Mouse (Mus musculus): ENCODE measurements at regions not wholly inside any gene's neighbourhood (a gene's known extent, or its start where the extent isn't known, plus 50 kb on each side); places are given as distances from the start of the nearest gene placed in this dataset.
A peak's percentile ranks its signal among the peaks of the same experiment; 100 is the strongest.
"Not testable (repeated sequence)": the region's sequence is repeated elsewhere in the genome, so short reads cannot be mapped to it uniquely, and the experiment has no call there.

DNA sequence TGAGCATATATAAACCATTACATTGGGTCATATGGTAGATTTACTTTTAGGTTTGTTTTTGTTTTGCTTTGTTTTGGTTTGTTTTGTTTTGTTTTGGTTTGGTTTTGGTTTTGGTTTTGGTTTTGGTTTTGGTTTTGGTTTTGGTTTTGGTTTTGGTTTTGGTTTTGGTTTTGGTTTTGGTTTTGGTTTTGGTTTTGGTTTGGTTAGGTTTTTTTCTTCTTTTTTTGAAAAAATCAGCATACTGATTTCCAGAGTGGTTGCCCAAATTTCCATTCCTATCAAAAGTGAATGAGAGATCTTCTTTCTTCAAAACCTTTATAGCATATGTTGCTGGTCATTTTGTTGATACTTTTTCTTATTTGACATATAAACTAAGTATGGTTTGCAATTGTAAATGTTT lies 444.0 kb downstream of the Arl4a start:
- not testable (repeated sequence) for DNase-seq (ENCODE audit: low spot score)

DNA sequence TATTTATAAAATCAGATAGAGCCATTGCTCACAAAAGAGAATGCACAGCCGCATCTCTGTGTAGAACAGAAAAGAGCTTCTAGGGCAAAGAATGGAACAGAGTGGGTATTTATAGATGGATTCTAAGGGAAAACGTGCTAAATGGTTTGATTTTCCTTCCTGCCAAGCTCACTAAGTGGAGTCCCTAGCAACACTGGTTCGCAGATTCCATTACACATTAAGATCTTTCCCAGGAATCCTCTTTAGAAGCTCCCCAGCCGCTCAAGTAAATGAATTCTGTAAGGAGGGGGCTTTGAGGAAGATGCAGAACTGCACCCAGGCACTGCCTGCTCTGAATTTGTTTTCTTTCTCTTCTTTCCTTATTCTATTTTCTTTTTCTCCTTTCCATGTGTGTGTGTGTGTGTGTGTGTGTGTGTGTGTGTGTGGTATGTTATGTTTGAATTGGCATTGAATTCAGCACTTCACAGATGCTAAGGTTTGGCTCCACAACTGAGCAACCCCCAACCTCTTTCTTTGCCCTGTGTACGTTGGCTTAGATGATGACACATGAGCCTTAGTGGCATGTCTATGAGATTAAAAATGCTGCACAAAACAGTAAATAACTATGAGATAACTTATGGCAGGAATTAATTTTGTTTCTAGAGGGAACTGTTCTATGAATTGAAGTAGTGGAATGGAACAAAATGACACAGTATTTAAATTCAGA lies 450.5 kb downstream of the Arl4a start:
- DNase-seq (ENCODE audit: low spot score): no peak

DNA sequence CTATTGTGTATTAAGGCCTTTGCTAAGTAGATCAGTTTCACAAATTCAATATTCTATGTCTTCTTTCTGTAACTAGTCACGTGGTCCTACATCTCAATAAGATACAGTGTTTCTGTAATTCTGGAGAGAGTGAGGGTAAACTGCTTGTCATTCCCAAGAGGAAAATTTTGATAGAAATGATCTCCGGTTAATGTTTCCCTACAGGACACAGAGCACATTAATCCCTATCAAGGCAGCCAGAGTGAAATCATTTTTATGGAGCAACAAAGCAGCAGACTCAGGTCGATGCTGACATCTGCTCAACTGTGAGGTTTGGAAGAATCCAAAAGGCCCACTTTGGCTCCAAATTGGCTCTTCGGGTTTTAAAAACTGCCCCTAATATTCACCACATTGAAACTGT lies 451.7 kb downstream of the Arl4a start:
- DNase-seq (ENCODE audit: low spot score): no peak

DNA sequence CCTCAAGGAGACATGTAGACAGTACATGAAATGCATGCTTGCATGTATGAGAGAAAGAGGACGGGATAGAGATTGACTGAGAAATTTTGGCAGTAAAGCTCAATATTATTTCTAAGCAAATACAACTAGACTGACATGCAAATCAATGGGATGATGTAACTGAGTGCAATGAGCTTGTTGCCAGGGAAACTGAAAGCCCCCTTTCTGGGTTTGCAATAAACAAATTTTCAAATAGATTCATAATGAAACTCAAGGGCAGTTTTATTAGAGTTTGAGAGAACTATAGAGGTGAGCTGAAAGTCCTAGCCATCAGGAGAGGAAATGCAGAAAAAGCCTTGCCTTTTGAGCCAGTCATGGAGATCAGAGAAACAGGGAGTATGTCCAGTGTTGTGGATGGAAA lies 460.2 kb downstream of the Arl4a start:
- DNase-seq (ENCODE audit: low spot score): no peak

DNA sequence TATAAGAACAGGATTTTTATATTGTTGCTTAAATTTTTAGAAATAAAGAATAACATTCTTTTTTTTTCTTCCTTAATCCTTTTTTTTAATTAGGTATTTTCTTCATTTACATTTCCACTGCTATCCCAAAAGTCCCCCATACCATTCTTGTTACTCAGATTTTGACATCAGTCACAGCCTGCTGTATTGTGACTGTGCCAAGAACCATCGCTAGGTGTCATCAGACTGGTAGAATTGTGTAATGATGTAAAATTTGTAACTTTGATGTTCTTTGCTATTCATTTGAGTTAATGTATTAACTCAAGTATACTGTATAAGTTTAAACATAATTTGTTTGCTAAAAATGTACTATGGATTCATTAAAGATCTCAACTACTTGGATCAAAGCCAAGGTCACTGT lies 465.0 kb downstream of the Arl4a start:
- DNase-seq (ENCODE audit: low spot score): no peak

DNA sequence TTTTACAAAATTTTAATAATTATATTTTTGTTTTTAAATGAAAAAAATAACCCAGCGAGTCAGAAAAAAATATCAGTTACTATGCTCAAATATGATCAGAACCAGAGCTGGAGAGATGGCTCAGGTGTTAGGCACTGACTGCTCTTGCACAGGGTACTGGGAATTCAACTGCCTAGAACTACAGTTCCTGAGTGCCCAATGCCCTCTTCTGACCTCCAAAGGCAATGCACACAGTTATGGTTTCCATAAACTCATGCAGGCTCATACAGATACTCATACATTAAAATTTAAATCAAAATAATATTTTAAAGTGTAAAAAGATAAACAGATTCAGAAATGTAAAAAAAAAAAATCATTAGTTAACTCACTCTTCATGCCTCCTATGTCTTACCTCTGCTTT lies 465.7 kb downstream of the Arl4a start:
- DNase-seq (ENCODE audit: low spot score): no peak

DNA sequence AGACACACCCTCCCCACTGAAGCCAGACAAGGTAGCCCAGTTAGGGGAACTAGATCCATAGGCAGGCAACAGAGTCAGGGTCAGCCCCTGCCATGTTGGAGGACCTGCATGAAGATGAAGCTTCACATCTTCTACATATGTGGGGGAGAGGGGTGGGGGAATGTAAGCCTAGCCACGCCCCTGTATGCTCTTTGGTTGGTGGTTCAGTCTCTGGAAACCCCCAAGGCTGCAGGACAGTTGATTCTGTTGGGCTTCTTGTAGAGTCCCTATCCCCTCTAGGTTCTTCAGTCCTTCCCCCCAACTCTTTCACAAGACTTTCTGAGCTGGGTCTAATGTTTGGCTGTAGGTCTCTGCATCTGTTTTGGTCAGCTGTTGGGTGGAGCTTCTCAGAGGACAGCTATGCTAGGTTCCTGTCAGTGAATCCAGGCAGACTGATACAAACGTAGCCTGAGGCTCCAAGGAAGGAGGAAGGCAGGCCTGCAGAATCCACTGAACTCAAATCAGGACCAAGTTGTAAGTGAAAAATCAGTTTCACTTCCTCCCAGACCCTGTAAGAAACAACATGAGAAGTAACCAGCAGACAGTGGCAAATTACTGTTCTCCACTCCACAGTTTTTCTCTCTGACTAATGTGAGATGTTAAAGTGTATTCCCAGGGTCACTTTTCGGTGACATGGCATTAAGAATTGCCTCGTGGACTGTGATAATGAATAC lies 476.9 kb downstream of the Arl4a start:
- no peak for DNase-seq (ENCODE audit: low spot score)

DNA sequence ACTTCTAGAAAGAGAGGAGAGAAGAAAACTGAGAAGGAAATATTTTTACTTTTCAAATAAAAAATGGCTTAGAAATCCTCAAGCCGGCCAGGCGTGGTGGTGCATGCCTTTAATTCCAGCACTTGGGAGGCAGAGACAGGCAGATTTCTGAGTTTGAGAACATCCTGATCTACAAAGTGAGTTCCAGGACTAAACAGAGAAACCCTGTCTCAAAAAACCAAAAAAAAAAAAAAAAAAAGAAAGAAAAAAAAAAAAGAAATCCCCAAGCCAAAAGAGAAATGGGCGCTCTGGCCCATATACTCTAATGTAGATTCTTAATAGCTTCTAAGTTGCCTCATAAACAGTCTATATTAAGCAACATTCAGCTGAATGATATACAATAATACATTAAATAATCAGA lies 479.3 kb downstream of the Arl4a start:
- DNase-seq (ENCODE audit: low spot score): no peak

DNA sequence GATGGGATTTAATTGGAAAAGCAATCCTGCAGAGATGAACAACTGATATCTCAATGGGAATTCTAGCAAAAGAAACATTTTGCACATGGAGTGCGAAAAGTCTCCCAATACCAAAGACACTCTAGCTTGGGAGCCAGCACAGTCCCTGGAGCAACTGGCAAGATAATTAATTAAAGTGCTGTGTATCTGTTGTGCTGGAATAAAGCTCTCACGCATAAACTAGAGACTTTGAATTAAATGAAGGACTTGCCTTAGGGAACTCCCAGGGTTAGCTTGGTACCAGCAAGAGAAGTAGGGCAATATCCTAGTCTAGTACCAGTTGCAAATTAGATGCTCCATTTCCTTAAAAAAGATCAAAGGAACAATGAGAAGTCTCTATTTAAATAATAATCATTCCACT lies 501.5 kb downstream of the Arl4a start:
- no peak for DNase-seq (ENCODE audit: low spot score)

DNA sequence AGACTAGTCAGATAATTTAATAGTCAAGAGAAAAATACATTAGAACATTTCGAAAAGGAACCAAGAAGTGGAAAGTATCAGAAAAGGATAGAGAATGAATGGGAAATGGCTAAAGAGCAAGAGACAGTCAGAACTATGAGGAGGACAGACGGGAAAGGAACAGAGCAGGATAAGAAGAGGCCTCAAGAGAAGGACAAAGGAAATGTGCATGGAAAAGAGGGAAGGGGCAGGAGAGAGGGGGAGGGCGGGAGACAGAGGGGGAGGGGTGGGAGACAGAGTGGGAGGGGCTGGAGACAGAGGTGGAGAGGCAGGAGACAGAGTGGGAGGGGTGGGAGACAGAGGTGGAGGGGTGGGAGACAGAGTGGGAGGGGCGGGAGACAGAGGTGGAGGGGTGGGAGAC lies 509.7 kb downstream of the Arl4a start:
- no peak for DNase-seq (ENCODE audit: low spot score)

DNA sequence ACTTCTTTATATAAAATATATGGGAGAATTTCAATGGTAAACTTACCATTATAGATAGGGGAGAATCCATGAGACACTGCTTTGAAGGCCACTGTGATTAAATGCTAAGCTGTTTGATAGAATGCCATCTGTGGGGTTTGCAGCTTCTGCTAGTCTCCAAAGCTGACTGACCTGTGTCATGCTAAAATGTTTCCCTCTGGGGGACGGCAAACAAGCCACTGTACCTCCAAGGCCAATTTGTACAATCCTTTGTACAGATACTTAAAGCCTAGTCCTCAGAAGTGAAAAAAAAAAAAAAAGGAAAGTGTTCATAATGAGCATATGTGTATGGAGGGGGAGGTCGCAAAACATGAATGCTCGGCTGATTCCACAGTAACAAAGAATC lies 510.6 kb downstream of the Arl4a start:
- DNase-seq (ENCODE audit: low spot score): no peak

DNA sequence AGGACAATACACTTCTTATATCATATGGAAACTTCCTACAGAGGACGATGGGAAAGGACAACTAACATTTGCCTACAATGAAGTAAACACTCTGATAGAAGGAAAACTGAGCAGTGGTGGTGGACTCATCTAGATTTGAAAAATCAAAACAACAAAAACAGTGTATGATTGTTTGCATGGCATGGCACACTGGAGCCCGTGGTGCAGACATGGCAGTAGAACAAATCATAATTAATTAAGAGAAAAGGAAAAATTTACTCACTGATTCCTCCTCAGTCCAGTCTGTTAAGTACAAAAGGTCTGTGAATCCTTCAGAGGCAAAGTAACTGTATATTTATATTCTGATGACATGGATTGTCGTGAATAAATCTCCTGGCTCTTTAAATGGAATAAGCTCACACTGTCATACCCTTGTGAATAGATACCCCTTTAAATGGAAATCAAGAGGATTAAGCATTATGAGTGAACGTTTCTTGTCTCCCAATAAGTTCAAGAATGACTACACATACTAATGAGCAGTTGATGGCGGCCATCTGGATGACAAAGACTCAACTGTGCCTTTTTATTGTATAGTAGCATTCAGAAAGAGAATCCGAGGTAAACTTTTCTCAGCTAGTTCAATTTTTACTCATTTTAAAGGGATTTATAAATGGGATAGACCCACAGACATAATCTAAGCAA lies 511.1 kb downstream of the Arl4a start:
- DNase-seq (ENCODE audit: low spot score): no peak

DNA sequence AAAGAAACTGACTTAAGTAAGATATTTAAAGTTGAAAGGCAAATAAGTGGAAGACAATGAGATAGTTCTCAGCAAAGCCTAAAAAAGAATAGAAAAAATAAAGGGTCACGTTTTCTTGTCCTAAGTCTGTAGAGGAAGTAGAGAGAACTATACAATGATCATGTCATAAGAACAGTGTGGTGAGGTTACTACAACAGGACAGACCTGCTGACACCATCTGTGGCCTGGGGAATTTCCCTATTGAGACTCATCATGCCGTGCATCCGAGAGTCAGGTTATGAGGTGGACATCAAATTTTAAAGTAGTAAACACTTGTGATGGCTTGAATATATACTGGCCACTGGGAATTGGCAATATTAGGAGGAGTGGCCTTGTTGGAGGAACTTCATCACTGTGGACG lies 522.1 kb downstream of the Arl4a start:
- no peak for DNase-seq (ENCODE audit: low spot score)

DNA sequence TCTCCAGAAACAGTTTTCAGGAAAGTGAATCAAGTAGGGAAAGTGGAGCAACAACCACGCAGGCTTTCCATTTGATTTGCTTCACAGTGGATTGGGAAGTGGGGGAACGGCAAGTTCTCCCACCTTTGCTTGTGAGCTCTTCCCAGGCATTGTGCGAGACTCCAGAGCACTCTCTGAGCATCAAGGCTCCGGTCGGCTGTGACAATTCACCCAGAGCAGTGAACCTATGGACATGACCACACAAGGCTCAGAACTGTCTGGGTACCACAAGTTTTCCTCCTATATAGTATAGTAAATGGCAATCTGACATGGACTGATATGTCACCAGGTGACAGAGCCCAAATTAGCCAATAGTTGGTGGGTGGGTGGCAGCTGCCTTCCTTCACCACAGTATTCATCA lies 527.0 kb downstream of the Arl4a start:
- no peak for DNase-seq (ENCODE audit: low spot score)

DNA sequence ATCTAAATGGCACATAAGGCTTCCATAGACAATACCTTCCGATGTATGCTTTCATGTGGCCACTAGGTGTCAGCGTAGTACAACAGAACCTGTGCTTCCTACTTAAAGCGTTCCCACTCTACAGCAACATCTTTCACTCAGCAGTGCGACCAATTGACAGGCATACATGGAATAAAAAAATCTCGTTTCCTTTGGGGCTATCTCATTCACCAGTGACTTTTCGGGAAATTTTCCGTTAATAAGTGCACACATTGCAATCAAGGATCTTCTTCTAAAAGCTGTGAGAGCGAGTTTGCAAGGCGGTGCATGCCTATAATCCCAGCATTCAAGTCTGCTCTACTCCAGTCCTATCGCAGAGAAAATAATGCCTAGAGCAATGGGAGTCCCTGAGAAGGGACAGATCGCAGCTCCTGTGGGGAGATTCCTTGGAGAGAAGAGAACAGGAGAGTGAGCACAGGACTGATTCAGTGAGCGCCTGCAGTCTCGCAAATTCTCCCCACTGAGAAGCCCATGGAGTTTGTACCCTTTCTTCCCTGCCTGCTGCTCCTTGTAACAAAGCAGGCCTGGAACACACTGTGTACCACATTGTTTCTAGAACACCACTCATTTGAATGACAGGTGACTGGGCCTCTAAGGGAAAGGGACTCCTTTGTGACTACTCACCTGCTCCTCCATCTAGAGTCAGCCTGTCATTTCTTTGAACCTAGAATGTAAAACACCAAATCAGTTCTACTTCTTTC lies 527.6 kb downstream of the Arl4a start:
- DNase-seq (ENCODE audit: low spot score): peak; percentile 4

DNA sequence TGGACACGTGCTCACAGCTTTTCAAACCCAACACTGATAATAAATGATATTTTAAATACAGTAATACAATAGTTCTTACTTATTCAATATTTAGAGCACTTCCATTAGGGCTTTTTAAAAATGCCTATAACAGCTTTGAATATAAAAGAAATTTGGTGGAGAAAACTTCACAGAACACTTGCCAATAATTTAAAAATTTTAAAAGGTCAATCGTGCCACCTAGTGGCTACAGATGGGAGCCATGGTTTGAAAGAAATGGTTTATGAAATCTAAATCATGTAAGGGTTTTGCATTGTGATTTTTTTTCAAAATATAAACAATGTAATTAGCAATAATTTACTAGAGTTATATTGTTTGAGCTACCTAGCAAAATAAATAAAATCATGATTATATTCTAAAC lies 541.6 kb downstream of the Arl4a start:
- no peak for DNase-seq (ENCODE audit: low spot score)

DNA sequence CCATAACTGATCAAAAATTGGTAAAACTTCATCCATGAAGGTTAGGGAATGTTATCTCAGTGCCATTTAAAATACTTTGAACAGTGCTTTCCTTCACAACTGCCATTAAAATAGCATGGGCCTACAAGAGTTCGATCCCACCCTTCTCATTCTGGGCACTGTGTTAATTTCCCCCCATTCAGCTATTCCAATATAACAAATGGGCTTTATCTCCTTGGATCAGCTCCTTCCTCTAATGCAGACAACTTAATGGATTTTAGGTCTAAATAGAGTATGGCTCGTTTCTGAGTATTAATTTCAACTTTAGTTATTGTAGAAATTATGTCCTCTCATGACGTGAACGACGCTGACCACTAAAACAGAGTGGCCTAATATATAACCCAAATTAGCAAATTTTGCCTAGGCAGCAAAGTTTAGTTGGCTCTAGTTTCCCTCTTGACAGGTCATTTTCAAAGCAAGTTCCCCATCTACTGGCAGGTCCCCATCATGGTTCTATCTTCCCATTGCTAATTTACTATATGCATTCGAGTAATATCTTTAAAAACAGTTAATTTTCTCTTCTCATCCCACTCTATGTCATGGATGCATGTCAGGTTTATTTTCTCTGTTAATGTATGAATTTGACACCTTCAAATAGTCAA lies 544.1 kb downstream of the Arl4a start:
- DNase-seq (ENCODE audit: low spot score): no peak

DNA sequence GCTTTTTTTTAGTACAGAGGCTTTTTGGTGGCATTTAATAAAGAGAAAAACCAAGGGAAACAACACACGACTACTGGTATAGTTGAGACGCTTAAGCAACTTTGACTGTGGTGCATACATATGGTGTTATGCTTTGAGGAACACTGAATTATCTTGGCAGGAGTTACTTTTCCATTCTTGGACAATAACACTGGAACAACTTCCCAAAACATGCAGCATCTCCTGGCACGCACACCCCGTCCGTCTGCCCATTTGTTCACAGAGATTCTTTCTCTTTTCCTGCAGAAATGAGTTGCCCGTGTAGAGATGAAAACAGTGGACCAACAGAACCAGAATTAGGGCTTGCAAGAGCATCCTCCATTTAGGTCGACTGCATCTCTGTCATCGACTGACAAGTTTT lies 544.7 kb downstream of the Arl4a start:
- DNase-seq (ENCODE audit: low spot score): no peak

DNA sequence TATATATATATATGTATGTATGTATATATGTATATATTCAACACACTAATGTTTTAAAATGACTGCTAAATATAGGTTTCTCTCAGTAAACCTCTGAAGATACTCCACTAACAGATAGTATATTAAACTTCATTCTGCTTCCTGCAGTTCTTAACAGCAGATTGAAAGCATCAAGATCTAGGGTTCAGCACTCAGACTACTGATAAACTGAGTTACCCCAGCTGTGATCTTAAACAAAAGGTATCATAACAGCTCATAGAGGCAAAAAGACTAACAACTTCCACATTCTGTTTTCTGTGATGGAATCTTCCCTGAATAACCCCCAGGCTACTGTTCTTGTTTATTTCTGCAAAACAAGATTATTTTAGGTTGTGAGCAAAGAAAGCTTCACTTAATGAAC lies 564.8 kb downstream of the Arl4a start:
- DNase-seq (ENCODE audit: low spot score): no peak

Data from spleen, adult 12 weeks (tissue).